Mouse (Mus musculus) layer of hippocampus, adult 2 months (tissue): Measurements from ENCODE around the gene Bend3. TPM values are rescaled to one million over a fixed set of nuclear protein-coding genes. Genes with fewer than 3 reads are reported as not detected.
"Not testable (repeated sequence)": the region's sequence is repeated elsewhere in the genome, so short reads cannot be mapped to it uniquely, and the experiment has no call there.

Experiments used
- DNase-seq, 2 experiments: peaks; one replicate each; pipeline ENCODE4 v3.0.0; 2022; ENCODE audit warnings: low spot score in 2 of 2
- H3K27ac ChIP-seq: fragments of 200-600 bp; 2 replicates; pipeline ENCODE4 v1.8.1; 2022
- H3K4me3 ChIP-seq: fragments of 200-600 bp; 2 replicates; pipeline ENCODE4 v1.8.1; 2022; ENCODE audit warnings: mild to moderate bottlenecking
- CTCF ChIP-seq: fragments of 200-600 bp; conservative IDR thresholded peaks from 2 replicates; pipeline ENCODE4 v1.8.1; 2022; ENCODE audit warnings: antibody characterized with exemption, mild to moderate bottlenecking, moderate library complexity
- total RNA-seq, 2 experiments: library from RNA; stranded (reverse); gene quantifications; 2 replicates each; pipeline ENCODE4 v1.2.3; 2021

Bend3 gene
- total RNA-seq, 2 experiments from 2014 or later: 5.2 to 6.2 TPM

- H3K27ac ChIP-seq: no peak overlapping the region
- H3K4me3 ChIP-seq: no peak overlapping the region
- TF ChIP-seq CTCF: no peak
- no peak for DNase-seq
Observed at GRCm38 (mm10) chr10:43518368-43518767, 39.7 kb downstream of the Bend3 start.

GRCm38 (mm10) chr10:43519977-43520376 is 41.3 kb downstream of the Bend3 start:
- Histone ChIP-seq H3K27ac (no peak overlapping the region), H3K4me3 (no peak overlapping the region)
- no peak for DNase-seq
- TF ChIP-seq CTCF: no peak

DNA sequence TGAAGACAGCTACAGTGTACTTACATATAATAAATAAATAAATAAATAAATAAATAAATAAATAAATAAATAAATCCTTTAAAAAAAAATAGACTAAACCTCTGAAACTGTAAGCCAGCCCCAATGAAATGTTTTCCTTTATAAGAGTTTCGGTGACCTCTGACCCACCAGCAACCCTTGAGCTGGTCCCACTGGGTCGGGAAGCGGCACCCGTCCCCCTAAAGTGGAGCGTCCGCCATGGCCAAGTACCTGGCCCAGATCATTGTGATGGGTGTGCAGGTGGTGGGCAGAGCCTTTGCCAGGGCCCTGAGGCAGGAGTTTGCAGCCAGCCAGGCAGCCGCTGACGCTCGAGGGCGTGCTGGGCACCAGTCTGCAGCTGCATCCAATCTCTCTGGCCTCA is 45.3 kb downstream of the Bend3 start, which contains the start of gene Gm9803:
TSS of gene Gm9803 (plus strand) at position 154 of the 400 bp plus-strand sequence.
- H3K4me3 ChIP-seq, DNase-seq, H3K27ac ChIP-seq: not testable (repeated sequence)

- TF ChIP-seq CTCF: peak; percentile 61
- peak; percentile 20 to 55 for DNase-seq
- no peak overlapping the region for H3K4me3 ChIP-seq
- H3K27ac ChIP-seq: peak overlapping the region; percentile 50
Observed at GRCm38 (mm10) chr10:43527283-43528269, 48.9 kb downstream of the Bend3 start.

DNA sequence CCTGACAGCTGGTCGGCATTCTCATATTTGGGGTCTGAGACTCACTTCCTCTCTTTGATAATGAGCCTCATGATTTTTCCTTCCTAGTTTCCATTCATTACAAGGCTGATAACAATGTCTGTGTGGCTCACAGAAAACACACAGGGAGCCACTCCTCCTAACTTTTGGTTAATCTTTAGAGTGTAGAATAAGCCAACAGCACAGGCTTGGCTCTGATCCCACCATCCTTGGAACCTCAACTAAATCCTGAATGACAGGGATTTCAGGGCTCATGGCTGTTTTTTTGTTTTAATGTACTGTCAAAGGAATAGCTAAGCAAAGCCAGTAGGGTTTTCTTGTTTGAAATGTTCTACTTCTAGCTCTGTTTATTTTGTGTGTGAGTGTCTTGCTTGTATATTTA is 55.8 kb downstream of the Bend3 start:
- DNase-seq: no peak
- TF ChIP-seq CTCF: no peak
- no peak overlapping the region for H3K4me3 ChIP-seq
- H3K27ac ChIP-seq: no peak overlapping the region

GRCm38 (mm10) chr10:43537652-43538051 is 59.0 kb downstream of the Bend3 start:
- Histone ChIP-seq H3K27ac (no peak overlapping the region), H3K4me3 (no peak overlapping the region)
- DNase-seq: no peak
- TF ChIP-seq CTCF: no peak

DNA sequence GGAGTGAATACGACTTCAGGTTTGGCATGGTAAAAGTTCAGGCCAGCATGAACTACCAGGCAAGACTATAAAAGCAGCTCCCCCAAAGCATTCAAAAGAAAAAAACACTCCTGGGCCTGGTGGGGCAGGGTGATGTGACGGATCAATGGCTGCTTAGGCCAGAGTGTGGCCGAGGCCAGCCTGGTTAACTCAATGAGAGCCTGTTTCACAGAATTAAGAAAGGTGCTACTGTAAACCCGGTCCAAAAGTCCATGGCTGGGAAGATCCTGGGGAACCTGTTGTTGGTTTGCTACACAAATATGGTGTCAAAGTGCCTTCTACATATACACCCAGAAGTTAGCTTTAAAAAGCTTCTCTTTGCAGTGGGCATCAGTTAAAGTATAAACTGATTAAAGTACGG is 60.2 kb downstream of the Bend3 start:
- H3K27ac ChIP-seq: no peak overlapping the region
- TF ChIP-seq CTCF: no peak
- H3K4me3 ChIP-seq: no peak overlapping the region
- DNase-seq: no peak

GRCm38 (mm10) chr10:43539746-43540310 is 61.2 kb downstream of the Bend3 start:
- peak overlapping the region; percentile 93 for H3K27ac ChIP-seq
- H3K4me3 ChIP-seq: peak overlapping the region; percentile 90
- DNase-seq: no peak
- TF ChIP-seq CTCF: no peak

- DNase-seq: peak; percentile 94 to 96
- Histone ChIP-seq H3K4me3 (peak within 1 kb of the TSS; percentile 90), H3K27ac (peak within 1 kb of the TSS; percentile 93)
- TF ChIP-seq CTCF: peak; percentile 85
Observed at GRCm38 (mm10) chr10:43540442-43541152, 62.0 kb downstream of the Bend3 start, which contains the start of gene 1700021F05Rik. Gene 1700021F05Rik (minus strand): TSS chr10:43540994.

- Histone ChIP-seq H3K27ac (no peak overlapping the region), H3K4me3 (no peak overlapping the region; the same call in 1 of the 2 replicates)
- TF ChIP-seq CTCF: peak; percentile 61
- no peak for DNase-seq
Observed at GRCm38 (mm10) chr10:43541153-43541544, 62.5 kb downstream of the Bend3 start.

DNA sequence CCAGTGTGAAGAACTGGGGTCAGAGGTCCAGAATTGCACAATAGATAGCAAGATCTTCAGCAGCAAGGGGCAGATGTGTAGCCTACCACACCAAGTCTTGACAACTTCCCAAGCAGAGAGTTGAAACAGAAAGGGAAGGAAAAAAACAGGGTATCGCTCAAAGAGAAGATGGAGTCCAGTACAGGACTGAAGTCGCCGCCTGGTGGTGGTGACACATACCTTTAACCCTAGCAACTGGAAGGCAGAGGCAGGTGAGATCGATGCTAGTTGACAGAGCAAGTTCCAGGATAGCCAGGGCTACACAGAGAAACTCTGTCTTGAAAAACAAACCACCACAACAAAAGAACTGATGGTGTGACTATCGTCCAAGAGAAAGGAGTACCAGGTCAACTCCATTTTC is 70.8 kb downstream of the Bend3 start:
- peak; percentile 25; the same call in 1 of the 2 replicates for TF ChIP-seq CTCF
- Histone ChIP-seq H3K4me3 (no peak overlapping the region), H3K27ac (no peak overlapping the region)
- no peak for DNase-seq

DNA sequence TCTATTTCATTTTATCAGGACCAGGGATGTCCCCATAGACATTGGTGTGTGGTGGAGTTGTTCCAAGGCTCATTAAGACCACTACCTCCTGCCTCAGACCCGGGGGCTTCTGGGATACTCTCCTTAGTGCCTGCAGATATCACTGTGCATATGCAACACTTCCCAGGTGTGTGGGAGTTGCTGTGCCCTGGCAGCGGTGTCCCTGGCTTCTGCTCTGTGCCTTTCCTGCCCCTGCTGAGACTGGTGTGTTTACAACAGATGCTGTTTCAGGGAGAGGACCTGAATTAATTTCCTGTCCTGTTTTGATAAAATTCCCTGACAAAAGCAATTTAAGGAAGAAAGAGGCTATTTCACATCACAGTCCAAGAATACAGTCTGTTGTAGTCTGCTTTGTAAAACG is 72.3 kb downstream of the Bend3 start:
- TF ChIP-seq CTCF: no peak
- Histone ChIP-seq H3K27ac (no peak overlapping the region), H3K4me3 (no peak overlapping the region)
- no peak for DNase-seq

DNA sequence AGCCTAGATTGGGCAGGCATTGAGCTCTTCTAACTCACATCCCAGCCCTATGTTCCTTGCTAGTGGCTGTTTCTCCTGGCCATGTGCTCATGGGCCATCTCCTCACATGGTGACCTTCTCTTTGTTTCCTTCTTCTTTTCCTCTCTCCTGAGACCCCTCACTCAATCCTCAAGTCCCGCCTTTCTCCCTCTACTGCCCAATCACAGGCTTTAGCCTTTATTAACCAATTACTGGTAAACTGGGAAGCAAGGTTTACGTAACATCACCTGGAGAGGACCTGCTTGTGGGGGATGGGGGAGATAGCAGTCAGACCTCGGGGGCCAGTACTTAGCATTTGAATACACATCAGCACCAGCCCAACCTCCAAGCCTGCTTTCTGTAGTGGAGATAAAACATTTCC is 72.8 kb downstream of the Bend3 start:
- H3K27ac ChIP-seq: no peak overlapping the region
- DNase-seq: no peak
- no peak for TF ChIP-seq CTCF
- no peak overlapping the region for H3K4me3 ChIP-seq
